Mouse (Mus musculus) R1 (cell line): ENCODE data around the gene Cryba1.

Experiments
- DNase-seq: peaks from one replicate; pipeline ENCODE4 v3.0.0-alpha.2; 2018; ENCODE audit warnings: low read depth, low spot score

Gene Cryba1

DNA sequence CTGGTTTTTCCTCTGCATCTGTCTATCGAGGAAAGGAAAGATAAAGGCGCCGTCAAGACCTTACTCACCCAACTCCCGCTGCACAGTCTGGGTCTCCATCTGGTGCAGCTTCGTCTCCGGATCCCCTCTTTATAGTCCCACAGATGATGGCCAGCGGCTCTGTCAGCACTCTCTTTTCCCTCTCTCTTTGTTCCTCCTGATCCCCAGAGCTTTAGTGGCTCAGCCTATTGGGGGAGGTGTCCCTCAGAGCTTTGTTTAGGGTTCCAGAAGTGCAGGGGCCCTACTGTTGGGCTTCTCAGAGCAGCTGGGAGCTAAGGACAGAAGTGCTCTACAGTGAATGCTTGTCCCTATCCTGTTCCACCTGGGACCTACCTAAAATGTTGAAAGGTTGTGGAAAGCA, at the start of gene Cryba1:
Gene Cryba1, minus strand, starts transcription at position 101 of the 400 bp plus-strand sequence.
- no peak for DNase-seq

DNA sequence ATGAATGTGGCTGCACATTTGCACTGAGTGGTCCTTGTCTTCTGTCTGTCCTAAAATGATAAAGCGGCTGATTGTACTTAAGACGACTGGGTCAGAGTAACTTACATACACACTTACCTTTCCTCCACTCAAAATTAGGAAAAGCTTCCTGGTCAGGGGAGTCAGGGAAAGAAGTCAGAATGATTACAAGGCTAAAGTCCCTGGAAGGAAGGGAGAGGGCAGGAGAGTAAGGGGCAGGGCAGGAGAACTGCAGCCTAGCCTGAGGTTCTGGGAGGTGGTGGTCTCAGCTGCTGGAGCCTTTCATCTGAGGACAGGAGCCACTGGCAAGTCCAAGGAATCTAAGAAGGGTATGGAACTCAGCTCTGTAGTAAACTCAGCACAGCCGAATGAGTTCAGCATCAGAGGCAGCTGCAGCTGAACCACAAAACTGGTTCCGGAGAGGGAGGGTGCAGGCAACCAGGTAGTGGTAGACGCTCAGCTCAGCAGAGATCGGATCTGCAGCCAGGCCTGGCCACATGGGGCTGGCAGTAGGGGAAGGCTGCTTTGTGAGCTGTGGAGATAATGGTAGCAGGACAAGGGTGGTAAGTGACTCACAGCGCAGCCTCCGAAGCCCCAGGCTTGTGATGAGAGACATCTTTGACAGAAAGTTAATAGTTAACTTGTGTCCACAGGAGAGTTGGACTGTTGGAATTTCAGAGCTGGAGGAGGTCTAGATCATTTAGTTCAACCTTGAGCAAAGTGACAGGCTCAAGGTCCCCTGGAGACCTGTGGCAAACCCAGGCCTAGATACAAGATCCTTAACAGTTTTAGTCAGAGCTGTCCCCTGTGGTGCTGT, 47.0 kb upstream of the Cryba1 start:
- DNase-seq: no peak

DNA sequence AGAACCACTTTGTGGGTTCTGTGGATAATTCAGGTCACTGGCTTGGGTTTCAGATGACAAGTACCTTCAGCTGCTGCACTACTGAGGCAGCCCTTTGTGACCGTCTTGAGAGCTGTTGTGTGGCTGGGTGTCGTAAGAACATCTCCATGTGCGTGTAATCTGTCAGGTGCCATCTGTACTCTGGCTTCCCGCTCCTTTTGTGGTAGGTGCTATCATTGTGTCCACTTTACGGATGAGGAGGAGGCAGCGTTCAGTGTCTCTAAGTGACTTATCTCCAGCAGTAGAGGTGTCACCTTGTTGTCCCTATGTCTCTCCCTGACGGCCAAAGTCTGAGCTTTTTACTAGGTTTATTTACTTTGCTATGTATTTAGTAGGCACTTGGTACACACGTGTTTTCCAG, 45.3 kb upstream of the Cryba1 start:
- no peak for DNase-seq

DNA sequence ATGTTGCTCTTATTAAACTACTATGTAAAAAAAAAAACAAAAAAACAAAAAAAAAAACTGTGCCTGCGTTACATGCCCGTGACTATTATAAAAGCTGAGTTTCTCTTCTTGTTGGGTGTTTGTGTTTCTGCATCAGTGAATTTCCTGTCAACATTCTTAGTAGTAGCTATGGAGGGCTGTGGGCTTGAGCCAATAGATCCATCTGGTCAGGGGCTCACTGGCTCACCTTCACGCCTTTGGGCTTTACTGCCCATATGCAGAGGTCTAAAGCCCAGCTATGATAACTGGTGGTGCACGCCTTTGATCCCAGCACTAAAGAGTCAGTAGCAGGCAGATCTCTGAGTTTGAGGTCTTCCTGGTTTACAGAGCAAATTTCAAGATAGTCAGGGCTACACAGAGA, 44.4 kb upstream of the Cryba1 start:
- no peak for DNase-seq

DNA sequence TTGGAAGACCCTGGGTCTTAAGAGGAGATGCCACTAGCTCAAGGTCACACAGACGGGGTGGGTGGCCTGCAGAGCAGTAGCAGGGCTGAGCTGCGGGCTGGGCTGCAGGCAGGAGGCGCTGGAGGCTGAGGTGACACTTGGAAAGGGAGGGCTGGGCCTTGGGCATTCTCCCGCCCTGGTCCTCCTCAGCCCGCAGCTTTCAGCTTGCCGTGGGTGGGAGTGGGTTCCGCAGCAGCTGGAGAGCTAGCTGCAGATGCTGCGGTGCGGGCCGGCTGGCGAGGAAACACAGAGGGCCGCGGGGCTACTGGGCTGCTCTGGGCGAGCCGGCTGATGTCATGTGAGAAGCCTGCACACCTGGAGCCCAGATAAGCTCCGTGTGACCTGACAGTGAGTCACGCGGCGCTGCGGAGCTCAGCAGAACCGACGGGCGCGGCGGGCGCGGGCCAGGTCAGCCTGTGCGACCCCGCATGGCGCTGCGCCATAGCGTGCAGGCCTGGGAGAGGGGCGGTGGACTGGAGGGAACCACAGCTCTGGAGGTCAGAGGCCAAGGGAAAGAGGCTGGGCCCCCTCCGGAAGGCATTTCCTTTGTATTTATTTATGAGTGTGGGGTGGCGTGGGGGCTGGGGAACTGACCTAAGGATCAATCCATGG, 41.4 kb upstream of the Cryba1 start:
- DNase-seq: peak; percentile 83

DNA sequence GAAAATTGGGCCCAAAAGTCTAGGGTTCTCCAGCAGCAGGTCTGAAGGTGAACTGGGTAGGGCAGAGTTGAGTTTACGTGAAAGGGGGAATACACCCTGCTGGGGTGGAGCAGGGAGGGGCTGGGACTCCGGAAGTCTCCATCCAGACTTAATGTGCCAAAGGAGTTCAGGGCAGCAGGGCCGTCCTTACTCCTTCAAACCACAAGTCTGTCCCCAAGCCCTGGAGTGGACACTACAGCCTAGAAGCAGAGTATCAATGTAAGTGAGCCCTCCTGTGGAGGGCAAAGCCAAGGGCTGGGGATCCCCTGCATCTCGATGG, 40.3 kb upstream of the Cryba1 start:
- peak; percentile 77 for DNase-seq

DNA sequence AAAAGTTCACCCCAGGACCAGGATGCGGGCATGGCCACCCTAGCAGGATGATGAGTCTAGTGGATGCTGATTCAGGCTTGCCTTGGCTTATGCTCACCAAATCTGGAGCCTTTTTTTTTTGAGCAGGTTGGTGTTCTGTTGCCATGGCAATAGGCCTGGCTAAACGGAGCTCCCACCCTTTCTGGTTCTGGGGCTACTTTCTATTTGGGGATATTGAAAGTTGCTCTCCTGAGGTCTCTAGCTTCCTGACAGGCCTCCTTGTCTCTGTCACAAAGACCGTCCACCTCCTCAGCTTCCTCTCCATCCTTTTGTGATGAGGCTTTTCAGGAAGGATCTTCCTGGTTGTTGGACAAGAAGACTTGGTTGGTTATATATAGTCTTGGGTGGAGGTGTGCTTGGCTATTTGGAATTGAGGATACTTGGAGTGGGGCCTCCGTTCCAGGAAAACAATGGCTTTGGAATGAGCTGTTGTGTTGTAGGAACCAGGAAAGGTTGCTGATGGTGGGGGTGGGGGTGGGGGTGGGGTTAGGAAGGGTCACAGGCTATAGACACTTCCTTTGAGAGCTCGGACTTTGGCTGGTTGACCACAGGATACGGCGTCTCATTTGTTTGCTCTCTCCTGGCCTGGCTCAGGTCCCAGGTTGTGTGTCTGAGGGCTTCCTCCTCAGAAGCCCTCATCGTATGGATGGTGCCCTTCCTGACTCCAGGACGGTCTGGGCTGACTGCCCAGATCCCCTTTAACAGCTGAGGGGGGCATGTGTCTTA, 39.8 kb upstream of the Cryba1 start:
- peak; percentile 47 for DNase-seq

DNA sequence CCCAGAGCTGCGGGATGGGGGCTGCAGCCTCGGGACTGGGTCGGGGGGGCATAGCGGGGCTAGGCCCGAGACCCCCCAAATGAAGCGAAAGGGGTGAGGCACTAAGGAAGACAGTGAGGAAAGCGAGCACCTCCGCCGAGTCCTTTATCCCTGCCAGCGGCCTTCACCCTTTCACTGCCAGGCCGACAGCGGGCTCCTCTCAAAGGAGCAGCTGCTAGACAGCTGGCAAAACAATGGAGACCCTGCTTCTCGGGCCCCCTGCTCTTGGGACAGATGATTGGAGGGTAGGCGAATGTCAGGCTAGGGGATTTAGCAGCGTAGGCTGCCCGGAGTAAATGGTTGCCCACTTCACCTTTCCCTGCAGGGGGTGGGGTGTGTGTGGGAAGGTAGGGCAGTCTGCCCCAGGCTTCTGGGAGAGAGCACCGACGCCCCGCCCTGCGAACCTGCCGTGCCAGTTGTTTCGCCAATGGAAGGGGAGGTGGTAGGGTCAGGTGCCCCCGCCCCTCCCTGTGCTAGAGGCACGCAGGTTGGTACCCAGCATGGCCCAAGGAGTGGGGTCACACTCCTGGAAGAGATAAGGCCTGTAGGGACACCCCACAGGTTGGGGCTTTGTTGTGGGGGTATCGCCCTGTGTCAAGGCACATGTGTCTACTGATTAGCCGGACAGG, 38.7 kb upstream of the Cryba1 start:
- peak; percentile 75 for DNase-seq

DNA sequence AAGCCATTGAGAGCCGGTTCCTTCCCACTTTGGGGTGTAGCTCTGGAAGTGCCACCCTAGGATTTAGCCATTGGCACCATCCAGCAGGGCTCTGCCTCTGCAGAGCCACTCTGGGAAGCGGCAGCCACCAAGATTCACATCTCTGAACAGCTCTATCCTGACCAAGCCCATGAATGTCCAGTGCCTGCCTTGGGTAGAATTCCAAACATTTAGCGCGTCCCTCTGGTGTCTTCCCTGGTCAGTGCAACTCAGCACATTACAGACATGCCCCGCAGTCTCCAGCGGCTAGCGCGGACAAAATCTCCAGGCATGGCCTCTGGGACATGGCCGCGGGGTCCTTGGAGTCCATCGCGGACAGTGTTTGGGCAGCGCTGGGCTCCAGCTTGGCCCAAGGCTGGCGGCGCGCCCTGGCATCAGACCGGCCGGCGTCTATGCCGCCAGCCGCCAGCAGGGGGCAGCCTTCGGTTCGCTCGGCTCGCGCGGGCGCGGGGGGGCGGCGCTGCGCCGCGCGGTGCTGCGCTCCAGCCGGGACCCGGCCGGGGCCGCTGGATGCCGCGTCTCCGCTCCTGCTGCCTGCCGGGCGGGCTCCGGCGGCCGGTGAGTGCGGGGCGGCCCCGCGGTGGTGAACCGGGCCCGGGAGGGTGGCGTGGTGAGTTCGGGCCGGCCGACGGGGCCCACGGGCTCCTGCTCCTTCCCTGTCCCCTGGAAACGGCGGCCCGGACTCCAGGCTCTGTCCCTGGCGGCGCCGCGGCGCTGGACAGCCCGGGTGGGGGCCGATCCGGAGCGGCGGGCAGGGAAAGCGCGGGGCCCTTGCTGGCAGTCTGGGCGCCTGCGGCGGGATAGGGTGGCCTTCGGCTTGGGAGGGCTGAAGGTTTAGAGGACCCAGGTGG, 37.9 kb upstream of the Cryba1 start, which contains the start of gene Myo18a:
Gene Myo18a, plus strand, starts transcription at position 464 of the 890 bp plus-strand sequence.
- DNase-seq: peak; percentile 62

DNA sequence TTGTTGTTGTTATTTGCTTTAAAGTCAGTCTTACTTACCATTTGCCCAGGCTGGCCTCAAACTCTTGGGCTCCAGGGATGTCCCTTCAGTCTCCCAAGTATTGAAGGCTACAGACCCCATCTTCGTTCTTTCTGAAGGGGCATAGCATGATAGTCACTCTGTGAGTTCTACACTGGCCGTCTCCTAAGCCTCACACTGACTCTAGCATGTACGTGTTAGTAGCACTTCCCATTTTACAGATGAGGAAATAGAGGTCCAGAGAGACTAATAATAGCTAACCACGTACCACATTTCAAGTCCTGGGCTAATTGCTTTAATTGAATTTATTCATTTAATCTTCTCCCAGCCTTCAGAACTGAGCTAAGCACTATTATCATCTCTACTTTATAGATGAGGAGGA, 34.9 kb upstream of the Cryba1 start:
- no peak for DNase-seq

DNA sequence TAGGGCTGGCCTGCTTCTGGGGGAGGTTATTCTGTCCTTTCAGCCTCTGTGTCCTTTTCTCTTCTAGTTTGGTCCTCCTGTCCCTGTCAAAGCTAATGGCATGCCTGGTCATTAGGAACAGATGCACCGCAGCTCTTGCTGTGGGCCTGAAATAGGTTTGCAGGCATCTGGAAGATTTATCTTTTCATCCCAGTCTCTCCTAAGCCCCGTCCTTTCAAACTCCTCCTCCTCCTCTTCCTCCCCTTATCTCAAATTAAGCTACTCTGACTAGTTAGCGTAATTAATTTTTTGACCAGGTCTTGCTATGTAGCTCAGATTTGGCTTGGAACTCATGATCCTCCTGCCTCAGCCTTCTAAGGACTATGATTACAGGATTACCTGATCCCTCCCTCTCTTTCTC, 28.4 kb upstream of the Cryba1 start:
- DNase-seq: no peak

DNA sequence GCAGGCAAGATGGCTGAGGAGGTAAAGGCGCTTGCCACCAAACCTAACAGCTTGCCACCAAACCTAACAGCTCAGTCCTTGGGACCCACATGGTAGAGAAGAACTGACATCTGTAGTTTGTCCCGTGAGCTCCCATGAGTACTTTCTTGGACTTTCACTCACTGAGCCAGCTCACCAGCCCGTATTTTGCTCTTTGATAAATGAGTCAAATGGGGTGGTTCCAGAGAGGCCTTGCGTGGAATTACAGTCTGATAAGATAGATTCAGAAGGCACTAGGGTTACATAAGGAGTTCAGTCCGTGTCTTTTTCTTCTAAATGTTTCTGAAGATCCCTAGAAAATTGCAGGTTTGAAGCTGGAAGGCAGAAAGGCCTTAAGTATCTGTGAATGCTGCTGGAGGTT, 27.4 kb upstream of the Cryba1 start:
- DNase-seq: no peak

DNA sequence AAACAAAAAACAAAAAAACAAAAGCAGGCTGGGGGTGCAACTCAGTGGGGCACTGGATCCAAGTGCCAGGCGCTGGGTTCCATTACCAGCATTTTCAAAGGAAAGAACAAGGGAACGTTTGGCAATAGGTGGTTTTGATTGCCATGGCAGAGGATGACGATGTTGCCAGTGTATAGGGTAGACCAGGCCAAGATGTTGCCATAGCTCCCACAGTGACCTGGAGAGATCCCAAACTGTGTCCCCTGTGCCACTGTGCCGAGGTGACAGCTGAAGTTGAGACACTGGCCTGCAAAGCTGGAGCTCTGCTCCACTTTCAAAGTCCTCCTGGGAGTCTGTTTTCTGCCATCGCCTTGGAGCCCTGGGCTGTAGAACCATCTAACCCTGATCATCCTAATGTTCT, 23.9 kb upstream of the Cryba1 start:
- no peak for DNase-seq

DNA sequence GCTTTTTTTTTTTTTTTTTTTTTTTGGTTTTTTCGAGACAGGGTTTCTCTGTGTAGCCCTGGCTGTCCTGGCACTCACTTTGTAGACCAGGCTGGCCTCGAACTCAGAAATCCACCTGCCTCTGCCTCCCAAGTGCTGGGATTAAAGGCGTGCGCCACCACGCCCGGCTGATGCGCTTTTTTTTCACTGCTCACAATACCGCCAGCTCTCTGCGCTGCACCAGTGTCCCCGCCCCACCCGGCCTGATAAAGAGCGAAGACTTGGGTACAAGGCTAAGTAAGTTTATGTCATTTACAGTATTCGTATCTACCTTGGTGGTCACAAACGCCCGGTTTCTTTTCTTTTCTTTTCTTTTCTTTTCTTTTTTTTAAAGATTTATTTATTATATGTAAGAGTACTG, 22.0 kb upstream of the Cryba1 start:
- peak; percentile 46 for DNase-seq

DNA sequence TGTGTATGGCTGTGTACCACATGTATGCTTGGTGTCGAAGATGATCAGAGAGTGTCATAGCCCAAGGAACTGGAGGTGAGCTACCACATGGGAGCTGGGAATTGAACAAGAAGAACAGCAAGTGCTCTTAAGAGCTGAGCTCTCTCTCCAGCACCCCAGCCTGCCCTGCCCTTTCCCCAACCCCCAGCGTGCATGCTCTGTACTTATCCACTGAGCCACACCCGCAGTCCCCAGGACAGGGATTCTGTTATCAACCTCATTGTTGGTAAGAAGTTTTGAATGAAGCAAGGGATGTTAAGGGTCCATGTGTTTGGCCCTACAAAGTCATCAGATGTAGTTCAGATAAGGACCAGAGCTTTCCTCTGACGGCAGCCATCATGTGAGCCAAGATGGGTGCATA, 21.6 kb upstream of the Cryba1 start:
- DNase-seq: peak; percentile 50

DNA sequence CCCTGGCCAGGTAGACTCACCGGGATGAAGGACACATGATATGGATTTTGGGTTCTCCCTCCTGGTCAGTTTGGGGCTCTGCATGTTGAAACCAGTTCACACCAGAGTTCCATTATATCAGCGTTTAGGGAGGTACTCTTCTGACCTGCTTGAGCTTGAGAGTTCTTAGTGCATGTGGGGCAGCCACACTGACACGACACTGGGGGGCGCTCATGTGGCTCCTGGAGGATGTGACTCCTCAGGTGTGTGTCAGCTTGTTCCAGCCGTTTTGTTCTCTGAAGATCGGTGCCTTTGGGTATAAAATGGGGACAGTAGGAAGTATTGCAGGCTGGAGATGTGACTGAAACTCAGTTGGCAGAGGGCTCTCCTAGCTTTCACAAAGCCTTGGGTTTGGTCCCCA, 18.9 kb upstream of the Cryba1 start:
- peak; percentile 75 for DNase-seq

DNA sequence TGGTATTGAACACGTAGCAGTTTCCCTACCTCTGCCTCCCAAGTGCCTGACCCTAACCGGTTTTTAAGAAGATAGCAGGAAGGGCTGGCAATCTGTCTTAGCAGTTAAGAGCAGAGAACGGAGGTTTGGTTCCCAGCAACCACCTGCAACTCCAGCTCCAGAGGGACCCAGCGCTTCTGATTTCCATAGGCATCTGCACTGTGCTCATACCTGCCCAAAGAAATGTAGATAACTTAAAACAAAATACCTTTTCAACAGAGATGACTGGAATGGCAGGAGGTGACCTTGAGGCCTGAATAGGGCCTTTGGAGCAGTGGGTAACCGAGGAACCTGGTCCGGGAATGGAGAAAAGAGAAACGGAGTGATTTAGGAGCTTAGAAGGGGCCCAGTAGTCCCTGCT, 13.5 kb upstream of the Cryba1 start:
- DNase-seq: peak; percentile 96

DNA sequence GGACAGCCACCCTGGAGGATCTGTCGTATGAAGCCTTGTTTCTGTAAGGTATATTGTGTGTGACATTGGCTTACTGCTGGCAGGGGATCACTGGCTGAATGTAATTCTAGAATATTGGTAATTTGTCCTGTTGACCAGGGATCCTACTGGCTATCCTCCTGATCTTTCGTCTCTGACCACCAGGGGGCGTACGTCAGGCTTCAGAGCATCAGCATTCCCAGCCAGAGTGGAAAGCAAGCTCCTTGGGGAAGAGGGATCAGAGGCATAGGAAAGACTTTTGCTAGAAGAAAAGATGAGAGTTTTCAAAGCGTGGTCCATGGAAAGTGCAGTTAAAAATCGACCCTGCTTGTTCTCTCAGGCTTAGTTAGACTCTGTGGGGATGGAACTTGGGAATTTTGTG, 12.2 kb upstream of the Cryba1 start:
- DNase-seq: peak; percentile 90

DNA sequence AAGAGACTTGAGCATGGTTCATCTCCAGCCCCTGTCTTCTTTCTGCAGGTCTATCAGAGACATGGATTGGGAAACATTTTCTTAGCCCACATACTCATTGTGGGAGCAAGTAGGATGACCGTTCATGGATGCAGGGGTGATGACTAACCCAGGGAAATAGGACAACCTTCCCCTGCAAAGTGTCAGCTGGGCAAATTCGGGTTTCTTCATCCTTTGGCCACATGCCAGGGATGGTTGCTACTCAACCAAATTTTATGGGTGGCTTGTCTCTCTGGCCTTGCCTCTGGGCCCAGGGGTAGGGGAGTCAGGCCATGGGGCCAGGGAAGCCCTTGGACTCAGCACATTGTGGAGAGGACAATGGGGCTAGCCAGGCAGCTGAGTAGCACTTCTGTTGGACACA, 3.5 kb upstream of the Cryba1 start:
- DNase-seq: no peak

DNA sequence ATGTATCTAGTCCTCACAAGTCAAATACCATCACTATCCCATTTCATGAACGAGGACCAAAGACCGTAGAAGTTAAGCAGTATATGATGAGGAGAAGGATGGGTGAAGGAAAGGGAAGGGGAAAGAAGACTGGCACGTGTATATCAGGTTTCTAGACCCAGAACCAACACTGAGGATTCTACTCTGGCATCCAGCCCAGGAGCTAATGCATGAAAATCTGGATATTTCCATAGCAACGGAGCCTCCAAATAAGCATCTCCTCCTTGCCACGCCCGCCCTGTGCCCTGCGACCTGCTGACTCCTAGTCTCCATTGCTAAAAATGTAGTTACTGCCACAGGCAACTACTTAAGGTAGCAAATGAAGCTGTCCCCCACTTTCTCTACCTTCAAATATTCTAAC, 317 bp downstream of the Cryba1 start:
- peak; percentile 35 for DNase-seq

DNA sequence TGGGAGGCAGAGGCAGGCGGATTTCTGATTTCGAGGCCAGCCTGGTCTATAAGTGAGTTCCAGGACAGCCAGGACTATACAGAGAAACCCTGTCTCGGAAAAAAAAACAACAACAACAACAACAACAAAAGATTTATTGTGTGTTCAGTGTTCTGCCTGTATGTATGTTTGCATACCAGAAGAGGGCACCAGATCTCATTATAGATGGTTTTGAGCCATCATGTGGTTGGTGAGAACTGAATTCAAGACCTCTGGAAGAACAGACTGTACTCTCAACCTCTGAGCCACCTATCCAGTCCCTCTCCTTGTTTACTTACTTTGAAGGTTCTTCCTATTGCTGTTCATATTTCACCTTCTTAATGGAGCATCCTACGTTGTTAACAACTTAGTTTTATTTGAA, 3.7 kb downstream of the Cryba1 start:
- peak; percentile 59 for DNase-seq
